Mouse (Mus musculus) hindbrain, embryonic 12.5 days (tissue): ENCODE measurements at regions not wholly inside any gene's neighbourhood (a gene's known extent, or its start where the extent isn't known, plus 50 kb on each side); places are given as distances from the start of the nearest gene placed in this dataset.
"Not testable (repeated sequence)": the region's sequence is repeated elsewhere in the genome, so short reads cannot be mapped to it uniquely, and the experiment has no call there.

Experiments
- ATAC-seq: fragments of 200-750 bp; cut with Nextera tagmentation; 2 replicates; pipeline ENCODE4 v1.8.0; 2017; ENCODE audit warnings: moderate TSS enrichment; ENCODE audit not compliant: low FRiP score
- H3K27ac ChIP-seq: fragments of 300-500 bp; sonication (generic); 2 replicates; pipeline ENCODE4 v1.5.1; 2016; ENCODE audit warnings: mild to moderate bottlenecking
- H3K27me3 ChIP-seq: fragments of 300-500 bp; sonication (generic); 2 replicates; pipeline ENCODE4 v1.6.1; 2016; ENCODE audit warnings: mild to moderate bottlenecking
- H3K36me3 ChIP-seq: fragments of 300-500 bp; sonication (generic); 2 replicates; pipeline ENCODE4 v1.6.1; 2016; ENCODE audit warnings: mild to moderate bottlenecking
- H3K4me1 ChIP-seq: fragments of 300-500 bp; sonication (generic); 2 replicates; pipeline ENCODE4 v1.6.1; 2016
- H3K4me2 ChIP-seq: fragments of 300-500 bp; sonication (generic); replicated peaks from 2 replicates; pipeline ENCODE4 v1.6.1; 2016; ENCODE audit warnings: mild to moderate bottlenecking
- H3K4me3 ChIP-seq: fragments of 300-500 bp; sonication (generic); 2 replicates; pipeline ENCODE4 v1.5.1; 2016; ENCODE audit warnings: mild to moderate bottlenecking
- H3K9ac ChIP-seq: fragments of 300-500 bp; sonication (generic); 2 replicates; pipeline ENCODE4 v1.6.1; 2016; ENCODE audit warnings: mild to moderate bottlenecking, moderate library complexity
- H3K9me3 ChIP-seq: fragments of 300-500 bp; sonication (generic); replicated peaks from 2 replicates; pipeline ENCODE4 v1.6.1; 2016; ENCODE audit warnings: mild to moderate bottlenecking
- WGBS: fragments of 180-500 bp; shearing (Covaris S2); methylation state at CpG from one replicate; pipeline ENCODE4 v1.1.7; 2016; 5-methylcytosine and 5-hydroxymethylcytosine counted together

- Histone ChIP-seq H3K27me3 (no peaks in the 10 kb centered on the region), H3K4me1 (no peaks in the 10 kb centered on the region), H3K27ac (no peak overlapping the region), H3K9me3 (no peaks in the 10 kb centered on the region), H3K9ac (no peak overlapping the region), H3K4me3 (no peak overlapping the region), H3K36me3 (no peaks in the 10 kb centered on the region), H3K4me2 (no peak overlapping the region)
- 84% methylated on average over 1 of the region's 1 CpGs for WGBS
- ATAC-seq, result no peak
Observed at GRCm38 (mm10) chr1:95470491-95470890, 157.1 kb downstream of the Fam174a start.

GRCm38 (mm10) chr1:95493004-95493403 lies 174.4 kb downstream of the St8sia4 start:
- Histone ChIP-seq H3K9me3 (no peaks in the 10 kb centered on the region), H3K9ac (no peak overlapping the region), H3K27ac (no peak overlapping the region)

GRCm38 (mm10) chr1:95500671-95501070 lies 166.7 kb downstream of the St8sia4 start:
- H3K27me3 ChIP-seq, H3K9me3 ChIP-seq: not testable (repeated sequence)

More at GRCm38 (mm10) chr1:95493004-95493403, 174.4 kb downstream of the St8sia4 start:
- ATAC-seq, result no peak
- Histone ChIP-seq H3K4me2 (no peak overlapping the region), H3K4me1 (no peaks in the 10 kb centered on the region), H3K27me3 (no peaks in the 10 kb centered on the region), H3K36me3 (no peaks in the 10 kb centered on the region), H3K4me3 (no peak overlapping the region)

GRCm38 (mm10) chr1:95508718-95509117 lies 158.7 kb downstream of the St8sia4 start:
- H3K9ac ChIP-seq, result no peak overlapping the region
- ATAC-seq, result no peak
- H3K4me1 ChIP-seq, result no peaks in the 10 kb centered on the region
- no peak overlapping the region for H3K4me2 ChIP-seq
- WGBS, result 78% methylated on average over 2 of the region's 2 CpGs
- H3K27ac ChIP-seq, result no peak overlapping the region
- H3K36me3 ChIP-seq, result no peaks in the 10 kb centered on the region
- no peaks in the 10 kb centered on the region for H3K27me3 ChIP-seq
- H3K9me3 ChIP-seq, result no peaks in the 10 kb centered on the region
- no peak overlapping the region for H3K4me3 ChIP-seq

More at GRCm38 (mm10) chr1:95500671-95501070, 166.7 kb downstream of the St8sia4 start:
- not testable (repeated sequence) for H3K36me3 ChIP-seq, H3K4me1 ChIP-seq, ATAC-seq, H3K27ac ChIP-seq, H3K4me3 ChIP-seq, H3K9ac ChIP-seq, H3K4me2 ChIP-seq

GRCm38 (mm10) chr1:95528726-95529125 lies 138.6 kb downstream of the St8sia4 start:
- no peaks in the 10 kb centered on the region for H3K27me3 ChIP-seq
- WGBS, result 44% methylated on average over 4 of the region's 4 CpGs
- no peak overlapping the region for H3K4me2 ChIP-seq
- no peak overlapping the region for H3K4me3 ChIP-seq
- ATAC-seq, result no peak
- H3K36me3 ChIP-seq, result no peaks in the 10 kb centered on the region
- no peaks in the 10 kb centered on the region for H3K4me1 ChIP-seq
- no peak overlapping the region for H3K27ac ChIP-seq
- no peaks in the 10 kb centered on the region for H3K9me3 ChIP-seq
- no peak overlapping the region for H3K9ac ChIP-seq

- Histone ChIP-seq H3K27me3 (no peaks in the 10 kb centered on the region), H3K4me1 (no peaks in the 10 kb centered on the region), H3K4me2 (no peak overlapping the region), H3K9ac (no peak overlapping the region), H3K27ac (no peak overlapping the region), H3K36me3 (no peaks in the 10 kb centered on the region), H3K4me3 (no peak overlapping the region), H3K9me3 (no peaks in the 10 kb centered on the region)
- WGBS, result 90% methylated on average over 3 of the region's 3 CpGs
- ATAC-seq, result no peak
Observed at GRCm38 (mm10) chr1:95531017-95531416, 136.4 kb downstream of the St8sia4 start.
